Mouse (Mus musculus) liver, postnatal 0 days (tissue): Measurements from ENCODE around the gene Awat2. TPM values are rescaled to one million over a fixed set of nuclear protein-coding genes. Genes with fewer than 3 reads are reported as not detected.

Source experiments
- ATAC-seq: fragments of 200-750 bp; cut with Nextera tagmentation; 2 replicates; pipeline ENCODE4 v1.8.0; 2017; ENCODE audit warnings: mild to moderate bottlenecking, moderate library complexity
- DNase-seq: peaks from one replicate; pipeline ENCODE4 v3.0.0-alpha.2; 2016
- H3K27ac ChIP-seq: fragments of 300-500 bp; sonication (generic); 2 replicates; pipeline ENCODE4 v1.5.1; 2014; ENCODE audit warnings: antibody characterized with exemption, moderate library complexity, mild to moderate bottlenecking, low read depth
- H3K27me3 ChIP-seq: fragments of 300-500 bp; sonication (generic); 2 replicates; pipeline ENCODE4 v1.6.1; 2014; ENCODE audit warnings: low read length, control low read depth, mixed read lengths; ENCODE audit not compliant: insufficient read depth
- H3K36me3 ChIP-seq: fragments of 300-500 bp; sonication (generic); replicated peaks from 2 replicates; pipeline ENCODE4 v1.6.1; 2014; ENCODE audit warnings: mild to moderate bottlenecking, control low read depth, low read length, moderate library complexity, mixed read lengths; ENCODE audit not compliant: insufficient read depth
- H3K4me1 ChIP-seq: fragments of 300-500 bp; sonication (generic); 2 replicates; pipeline ENCODE4 v1.6.1; 2014; ENCODE audit warnings: antibody characterized with exemption, mild to moderate bottlenecking, control low read depth; ENCODE audit not compliant: insufficient read depth
- H3K4me2 ChIP-seq: fragments of 300-500 bp; sonication (generic); 2 replicates; pipeline ENCODE4 v1.6.1; 2014; ENCODE audit warnings: low read depth, mild to moderate bottlenecking, low read length, moderate library complexity, mixed read lengths
- H3K4me3 ChIP-seq: fragments of 300-500 bp; sonication (generic); 2 replicates; pipeline ENCODE4 v1.5.1; 2014; ENCODE audit warnings: low read depth, low read length
- H3K9ac ChIP-seq: fragments of 300-500 bp; sonication (generic); replicated peaks from 2 replicates; pipeline ENCODE4 v1.6.1; 2014; ENCODE audit warnings: mild to moderate bottlenecking, moderate library complexity
- H3K9me3 ChIP-seq: fragments of 300-500 bp; sonication (generic); 2 replicates; pipeline ENCODE4 v1.6.1; 2016; ENCODE audit warnings: mild to moderate bottlenecking, control low read depth, low read length, mixed read lengths
- CTCF ChIP-seq: sonication (generic); IDR thresholded peaks from 2 replicates; pipeline ENCODE4 v1.5.1; 2016; ENCODE audit warnings: antibody characterized with exemption, low read depth
- EP300 ChIP-seq: IDR thresholded peaks from 2 replicates; pipeline ENCODE4 v1.6.1; 2016; ENCODE audit warnings: antibody characterized with exemption, low read depth, mild to moderate bottlenecking
- WGBS: fragments of 180-500 bp; shearing (Covaris S2); extraction: QIAGEN DNeasy Blood & Tissue Kit; methylation state at CpG from one replicate; pipeline ENCODE4 v1.1.7; 2014; ENCODE audit not compliant: insufficient replicate concordance; 5-methylcytosine and 5-hydroxymethylcytosine counted together
- microRNA counts: library from miRNA; unstranded; fragments of <30 nt; microRNA quantifications from one replicate; lab custom pipeline; 2015
- microRNA-seq: library from miRNA; unstranded; fragments of <30 nt; microRNA quantifications from one replicate; pipeline ENCODE4, GENCODE M21; 2016
- polyA plus RNA-seq: library from polyadenylated mRNA; unstranded; fragments of >200 nt; fragmentation: Nextera tagmentation; extraction: Ambion mirVana; gene quantifications from 2 replicates; pipeline ENCODE4 v1.2.1, GENCODE M21; 2015

Gene Awat2
- polyA plus RNA-seq, 1 experiment from 2014 or later: 0.16 TPM

- Histone ChIP-seq H3K36me3 (no peaks in the 10 kb centered on the region), H3K4me1 (no peaks in the 10 kb centered on the region), H3K27ac (no peak overlapping the region), H3K4me3 (no peak overlapping the region), H3K4me2 (no peak overlapping the region), H3K27me3 (no peaks in the 10 kb centered on the region), H3K9ac (no peak overlapping the region), H3K9me3 (no peaks in the 10 kb centered on the region)
- ATAC-seq: no peak
- TF ChIP-seq CTCF: no peak
- no peak for TF ChIP-seq EP300
- DNase-seq: no peak
- WGBS: 70% methylated on average over 7 of the region's 7 CpGs
These were observed 48.2 kb downstream of the Awat2 start for GRCm38 (mm10) chrX:100394223-100394861.

- no peaks in the 10 kb centered on the region for H3K4me1 ChIP-seq
- H3K4me2 ChIP-seq: no peak overlapping the region
- TF ChIP-seq EP300 (no peak), CTCF (peak; percentile 67)
- WGBS: 35% methylated on average over 6 of the region's 6 CpGs
- no peaks in the 10 kb centered on the region for H3K27me3 ChIP-seq
- H3K27ac ChIP-seq: no peak overlapping the region
- no peak overlapping the region for H3K9ac ChIP-seq
- H3K36me3 ChIP-seq: no peaks in the 10 kb centered on the region
- no peak for ATAC-seq
- H3K9me3 ChIP-seq: no peaks in the 10 kb centered on the region
- peak; percentile 22 for DNase-seq
- H3K4me3 ChIP-seq: no peak overlapping the region
These were observed 50.2 kb downstream of the Awat2 start for GRCm38 (mm10) chrX:100392304-100392703.

GRCm38 (mm10) chrX:100389887-100390286 lies 52.6 kb downstream of the Awat2 start:
- ATAC-seq (no peak), DNase-seq (no peak)
- Histone ChIP-seq H3K4me3 (no peak overlapping the region), H3K27ac (no peak overlapping the region), H3K27me3 (no peaks in the 10 kb centered on the region), H3K9me3 (no peaks in the 10 kb centered on the region), H3K36me3 (no peaks in the 10 kb centered on the region), H3K4me1 (no peaks in the 10 kb centered on the region), H3K4me2 (no peak overlapping the region), H3K9ac (no peak overlapping the region)
- no peak for TF ChIP-seq EP300
- TF ChIP-seq CTCF: no peak
- 85% methylated on average over 1 of the region's 1 CpGs for WGBS

- H3K36me3 ChIP-seq: no peaks in the 10 kb centered on the region
- WGBS: 84% methylated on average over 2 of the region's 2 CpGs
- no peak overlapping the region for H3K27ac ChIP-seq
- H3K9me3 ChIP-seq: no peaks in the 10 kb centered on the region
- no peak overlapping the region for H3K4me2 ChIP-seq
- H3K4me1 ChIP-seq: no peaks in the 10 kb centered on the region
- H3K4me3 ChIP-seq: no peak overlapping the region
- no peak overlapping the region for H3K9ac ChIP-seq
- DNase-seq (no peak), ATAC-seq (no peak)
- TF ChIP-seq EP300 (no peak), CTCF (no peak)
- H3K27me3 ChIP-seq: peaks cover 3% of the 10 kb centered on the region; the same call in 1 of the 2 replicates
These were observed 85.5 kb downstream of the Awat2 start for GRCm38 (mm10) chrX:100356974-100357373.

MicroRNAs encoded within 50 kb of the gene (microRNA counts, 519-probe panel; counts per million panel counts)
- 2,631 counts per million, percentile 25 among the panel's probes with 10 or more counts for microRNA mmu-miR-676 (lab: Ali Mortazavi, UCI)

Small RNA genes within 50 kb of the gene (microRNA-seq; reads per million reads assigned to microRNA genes)
- 811 reads per million, percentile 69 among the genes with 10 or more reads in this experiment for gene Mir676

Other genes starting within 250 kb of the Awat2 start
- gene Otud6a, start 13.7 kb downstream of the Awat2 start, polyA plus RNA-seq: not detected in 2 replicates
- 17.8 and 19.2 TPM in 2 replicates for gene Igbp1, start 51.6 kb upstream of the Awat2 start, polyA plus RNA-seq
- not detected in 2 replicates for gene Dgat2l6, start 82.1 kb upstream of the Awat2 start, polyA plus RNA-seq
- not detected in 2 replicates for gene Awat1, start 129.5 kb upstream of the Awat2 start, polyA plus RNA-seq
- 0.99 and 1.2 TPM in 2 replicates for gene P2ry4, start 152.2 kb upstream of the Awat2 start, polyA plus RNA-seq
- gene Arr3, start 162.8 kb upstream of the Awat2 start, polyA plus RNA-seq: not detected in 2 replicates
- 6.7 and 8.4 TPM in 2 replicates for gene Kif4, start 183.0 kb upstream of the Awat2 start, polyA plus RNA-seq
- gene Pdzd11, start 183.9 kb upstream of the Awat2 start, polyA plus RNA-seq: 40.0 and 40.2 TPM in 2 replicates